Mouse (Mus musculus) lung, postnatal 0 days (tissue): Measurements from ENCODE around the gene Ccdc3. TPM values are rescaled to one million over a fixed set of nuclear protein-coding genes. Genes with fewer than 3 reads are reported as not detected.
A peak's percentile ranks its signal among the peaks of the same experiment; 100 is the strongest.
"Not testable (repeated sequence)": the region's sequence is repeated elsewhere in the genome, so short reads cannot be mapped to it uniquely, and the experiment has no call there.

Experiments
- ATAC-seq: fragments of 200-750 bp; cut with Nextera tagmentation; 2 replicates; pipeline ENCODE4 v1.8.0; 2017; ENCODE audit warnings: moderate library complexity
- DNase-seq: peaks from one replicate; pipeline ENCODE4 v3.0.0-alpha.2; 2016; ENCODE audit warnings: low spot score
- H3K27ac ChIP-seq: fragments of 300-500 bp; sonication (generic); 2 replicates; pipeline ENCODE4 v1.5.1; 2014; ENCODE audit warnings: antibody characterized with exemption, mild to moderate bottlenecking, low read length, mixed read lengths
- H3K27me3 ChIP-seq: fragments of 300-500 bp; sonication (generic); replicated peaks from 2 replicates; pipeline ENCODE4 v1.6.1; 2014; ENCODE audit warnings: low read length, mixed read lengths; ENCODE audit not compliant: insufficient read depth
- H3K36me3 ChIP-seq: fragments of 300-500 bp; sonication (generic); 2 replicates; pipeline ENCODE4 v1.6.1; 2014; ENCODE audit warnings: low read length, mixed read lengths; ENCODE audit not compliant: insufficient read depth
- H3K4me1 ChIP-seq: fragments of 300-500 bp; sonication (generic); 2 replicates; pipeline ENCODE4 v1.6.1; 2014; ENCODE audit warnings: antibody characterized with exemption, low read depth, low read length, mixed read lengths; ENCODE audit not compliant: insufficient read depth
- H3K4me2 ChIP-seq: fragments of 300-500 bp; sonication (generic); replicated peaks from 2 replicates; pipeline ENCODE4 v1.6.1; 2014; ENCODE audit warnings: low read depth, mild to moderate bottlenecking, low read length, moderate library complexity, mixed read lengths
- H3K4me3 ChIP-seq: fragments of 300-500 bp; sonication (generic); 2 replicates; pipeline ENCODE4 v1.5.1; 2014; ENCODE audit warnings: low read depth, low read length
- H3K9ac ChIP-seq: fragments of 300-500 bp; sonication (generic); replicated peaks from 2 replicates; pipeline ENCODE4 v1.6.1; 2014; ENCODE audit warnings: low read depth, mild to moderate bottlenecking
- H3K9me3 ChIP-seq: fragments of 300-500 bp; sonication (generic); 2 replicates; pipeline ENCODE4 v1.6.1; 2016; ENCODE audit warnings: low read length, mixed read lengths
- CTCF ChIP-seq: IDR thresholded peaks from 2 replicates; pipeline ENCODE4 v1.5.1; 2016; ENCODE audit warnings: antibody characterized with exemption, mild to moderate bottlenecking
- EP300 ChIP-seq: IDR thresholded peaks from 2 replicates; pipeline ENCODE4 v1.6.1; 2016; ENCODE audit warnings: antibody characterized with exemption, mild to moderate bottlenecking, control low read depth
- WGBS: fragments of 180-500 bp; shearing (Covaris S2); extraction: QIAGEN DNeasy Blood & Tissue Kit; methylation state at CpG from one replicate; pipeline ENCODE4 v1.1.7; 2014; 5-methylcytosine and 5-hydroxymethylcytosine counted together
- polyA plus RNA-seq: library from polyadenylated mRNA; unstranded; fragments of >200 nt; fragmentation: Nextera tagmentation; extraction: Ambion mirVana; gene quantifications from 2 replicates; pipeline ENCODE4 v1.2.1, GENCODE M21; 2015

The Ccdc3 gene
- polyA plus RNA-seq, 1 experiment from 2014 or later = 6.5 TPM

GRCm38 (mm10) chr2:5239492-5239891 is 101.9 kb downstream of the Ccdc3 start:
- Histone ChIP-seq H3K4me1 (no peaks in the 10 kb centered on the region), H3K36me3 (no peaks in the 10 kb centered on the region), H3K9ac (no peak overlapping the region), H3K27ac (no peak overlapping the region), H3K4me2 (no peak overlapping the region), H3K27me3 (no peaks in the 10 kb centered on the region), H3K9me3 (no peaks in the 10 kb centered on the region), H3K4me3 (no peak overlapping the region)
- 77% methylated on average over 4 of the region's 4 CpGs for WGBS
- TF ChIP-seq CTCF (no peak), EP300 (no peak)
- no peak for DNase-seq
- ATAC-seq = no peak

GRCm38 (mm10) chr2:5241469-5241897 is 103.9 kb downstream of the Ccdc3 start:
- no peak for ATAC-seq

GRCm38 (mm10) chr2:5249199-5249598 is 111.6 kb downstream of the Ccdc3 start:
- H3K9me3 ChIP-seq, H3K4me1 ChIP-seq, H3K4me2 ChIP-seq, H3K27ac ChIP-seq, ATAC-seq, H3K9ac ChIP-seq, DNase-seq, H3K4me3 ChIP-seq, H3K27me3 ChIP-seq, H3K36me3 ChIP-seq: not testable (repeated sequence)
- WGBS = 92% methylated on average over 6 of the region's 6 CpGs

More at GRCm38 (mm10) chr2:5241469-5241897, 103.9 kb downstream of the Ccdc3 start:
- no peak overlapping the region for H3K4me2 ChIP-seq
- no peak for TF ChIP-seq EP300
- TF ChIP-seq CTCF = no peak
- H3K4me1 ChIP-seq = no peaks in the 10 kb centered on the region
- no peaks in the 10 kb centered on the region for H3K36me3 ChIP-seq
- H3K9me3 ChIP-seq = no peaks in the 10 kb centered on the region
- DNase-seq = no peak
- H3K27ac ChIP-seq = no peak overlapping the region
- H3K4me3 ChIP-seq = no peak overlapping the region
- no peak overlapping the region for H3K9ac ChIP-seq
- no peaks in the 10 kb centered on the region for H3K27me3 ChIP-seq
- WGBS = 48% methylated on average over 6 of the region's 6 CpGs

- ATAC-seq (peak; percentile 63), DNase-seq (peak; percentile 78)
- no peak overlapping the region for H3K27ac ChIP-seq
- no peaks in the 10 kb centered on the region for H3K9me3 ChIP-seq
- no peaks in the 10 kb centered on the region for H3K27me3 ChIP-seq
- H3K9ac ChIP-seq = no peak overlapping the region
- H3K4me1 ChIP-seq = no peaks in the 10 kb centered on the region
- H3K4me2 ChIP-seq = no peak overlapping the region
- no peaks in the 10 kb centered on the region for H3K36me3 ChIP-seq
- WGBS = 33% methylated on average over 12 of the region's 12 CpGs
- H3K4me3 ChIP-seq = no peak overlapping the region
- TF ChIP-seq EP300 = no peak
- TF ChIP-seq CTCF = peak; percentile 57
Measured at GRCm38 (mm10) chr2:5249969-5250368, 112.4 kb downstream of the Ccdc3 start.

GRCm38 (mm10) chr2:5258250-5258649 is 120.7 kb downstream of the Ccdc3 start:
- no peak for DNase-seq
- Histone ChIP-seq H3K4me1 (no peaks in the 10 kb centered on the region), H3K36me3 (no peaks in the 10 kb centered on the region), H3K4me2 (no peak overlapping the region), H3K27me3 (no peaks in the 10 kb centered on the region), H3K9me3 (no peaks in the 10 kb centered on the region), H3K4me3 (no peak overlapping the region), H3K27ac (no peak overlapping the region), H3K9ac (no peak overlapping the region)
- no peak for ATAC-seq
- no peak for TF ChIP-seq EP300
- no peak for TF ChIP-seq CTCF
- 80% methylated on average over 3 of the region's 3 CpGs for WGBS

GRCm38 (mm10) chr2:5262279-5262678 is 124.7 kb downstream of the Ccdc3 start:
- TF ChIP-seq CTCF = no peak
- no peak for TF ChIP-seq EP300

GRCm38 (mm10) chr2:5267980-5268379 is 130.4 kb downstream of the Ccdc3 start:
- no peaks in the 10 kb centered on the region for H3K4me1 ChIP-seq
- no peak overlapping the region for H3K9ac ChIP-seq
- H3K9me3 ChIP-seq = no peaks in the 10 kb centered on the region
- no peaks in the 10 kb centered on the region for H3K27me3 ChIP-seq
- WGBS = 37% methylated on average over 2 of the region's 2 CpGs
- H3K27ac ChIP-seq = no peak overlapping the region
- H3K4me3 ChIP-seq = no peak overlapping the region
- no peak for DNase-seq
- H3K4me2 ChIP-seq = no peak overlapping the region
- ATAC-seq = no peak
- H3K36me3 ChIP-seq = no peaks in the 10 kb centered on the region
- TF ChIP-seq EP300 (no peak), CTCF (no peak)

More at GRCm38 (mm10) chr2:5262279-5262678, 124.7 kb downstream of the Ccdc3 start:
- 92% methylated on average over 2 of the region's 2 CpGs for WGBS
- no peak overlapping the region for H3K9ac ChIP-seq
- H3K27ac ChIP-seq = no peak overlapping the region
- ATAC-seq (no peak), DNase-seq (no peak)
- H3K4me1 ChIP-seq = no peaks in the 10 kb centered on the region
- H3K27me3 ChIP-seq = no peaks in the 10 kb centered on the region
- H3K9me3 ChIP-seq = no peaks in the 10 kb centered on the region
- H3K4me2 ChIP-seq = no peak overlapping the region
- H3K4me3 ChIP-seq = no peak overlapping the region
- H3K36me3 ChIP-seq = no peaks in the 10 kb centered on the region

Other genes with a start within 250 kb of the Ccdc3 start
- gene Phyh, start 218.8 kb upstream of the Ccdc3 start, polyA plus RNA-seq = 76.5 and 86.9 TPM in 2 replicates
- not detected in 2 replicates for gene Ucma, start 161.7 kb upstream of the Ccdc3 start, polyA plus RNA-seq
- gene Mcm10, start 125.0 kb upstream of the Ccdc3 start, polyA plus RNA-seq = 2.0 and 2.1 TPM in 2 replicates
- gene Optn, start 73.7 kb upstream of the Ccdc3 start, polyA plus RNA-seq = 19.5 and 23.0 TPM in 2 replicates